Mouse (Mus musculus): Measurements from ENCODE around the gene Pappa.
A peak's percentile ranks its signal among the peaks of the same experiment; 100 is the strongest.

The Pappa gene

GRCm38 (mm10) chr4:65174505-65174904 is 50.5 kb downstream of the Pappa start:
- DNase-seq = no peak

GRCm38 (mm10) chr4:65178146-65178545 is 54.2 kb downstream of the Pappa start:
- DNase-seq = no peak

GRCm38 (mm10) chr4:65187236-65187635 is 63.3 kb downstream of the Pappa start:
- DNase-seq = no peak

DNA sequence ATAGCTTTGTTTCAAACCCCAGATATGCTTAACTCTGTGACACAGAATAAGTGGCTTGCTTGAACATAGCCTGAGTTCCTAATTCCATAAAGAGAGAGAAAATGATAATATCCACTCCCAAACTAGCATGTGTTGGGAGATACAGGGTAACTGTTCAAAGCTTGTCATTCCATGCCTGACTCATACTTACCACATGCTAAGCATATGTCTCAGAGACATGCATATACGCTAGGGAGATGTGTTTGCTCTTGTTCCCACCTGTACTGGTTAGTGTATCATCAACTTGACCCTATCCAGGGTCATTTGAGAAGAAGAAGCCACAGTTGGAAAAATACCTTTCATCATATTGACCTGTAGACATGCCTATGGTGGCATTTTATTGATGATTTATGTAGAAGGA is 63.7 kb downstream of the Pappa start:
- no peak for DNase-seq

GRCm38 (mm10) chr4:65188921-65189485 is 65.0 kb downstream of the Pappa start:
- peak; percentile 41 to 46 for DNase-seq

- DNase-seq = no peak
These were observed 68.8 kb downstream of the Pappa start for GRCm38 (mm10) chr4:65192810-65193209.

DNA sequence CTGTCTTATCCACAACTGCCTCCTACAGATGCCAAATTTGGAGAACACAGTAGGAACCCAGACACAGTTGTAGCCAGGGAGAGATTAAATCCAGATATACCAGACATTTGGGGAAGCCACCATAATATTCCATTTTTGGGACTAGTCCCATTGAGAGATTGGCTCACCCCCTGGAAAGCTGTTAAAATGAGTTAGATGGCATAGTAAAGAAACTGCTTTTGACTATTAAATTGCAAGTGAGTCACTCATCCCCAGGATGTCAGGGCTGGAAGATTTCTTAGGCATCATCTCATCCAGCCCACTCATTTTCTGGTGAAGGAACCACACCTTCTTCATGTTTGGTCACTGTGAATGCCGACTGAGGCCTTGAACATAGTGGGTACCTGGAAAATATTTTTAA is 72.0 kb downstream of the Pappa start:
- no peak for DNase-seq

DNA sequence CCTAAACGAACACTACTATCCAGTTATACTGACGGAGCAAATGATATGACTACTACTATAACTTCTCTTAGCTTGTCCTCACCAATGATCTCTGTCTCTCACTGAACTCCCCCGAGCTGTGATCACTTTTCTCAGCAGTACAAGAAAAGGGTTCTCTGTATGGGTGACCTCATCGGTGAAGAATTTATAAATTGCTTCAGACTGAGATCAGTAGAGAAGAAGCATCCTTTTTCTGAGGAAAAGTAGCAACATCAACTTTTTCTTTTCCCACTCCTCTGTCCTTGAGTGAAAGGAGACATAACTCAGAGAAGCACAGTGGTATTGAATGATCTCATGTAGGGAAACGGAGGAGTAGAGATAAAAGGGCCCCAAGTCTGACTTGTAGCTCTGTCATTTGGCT is 79.7 kb downstream of the Pappa start:
- no peak for DNase-seq

- no peak for DNase-seq
These were observed 81.5 kb downstream of the Pappa start for GRCm38 (mm10) chr4:65205446-65205845.

DNA sequence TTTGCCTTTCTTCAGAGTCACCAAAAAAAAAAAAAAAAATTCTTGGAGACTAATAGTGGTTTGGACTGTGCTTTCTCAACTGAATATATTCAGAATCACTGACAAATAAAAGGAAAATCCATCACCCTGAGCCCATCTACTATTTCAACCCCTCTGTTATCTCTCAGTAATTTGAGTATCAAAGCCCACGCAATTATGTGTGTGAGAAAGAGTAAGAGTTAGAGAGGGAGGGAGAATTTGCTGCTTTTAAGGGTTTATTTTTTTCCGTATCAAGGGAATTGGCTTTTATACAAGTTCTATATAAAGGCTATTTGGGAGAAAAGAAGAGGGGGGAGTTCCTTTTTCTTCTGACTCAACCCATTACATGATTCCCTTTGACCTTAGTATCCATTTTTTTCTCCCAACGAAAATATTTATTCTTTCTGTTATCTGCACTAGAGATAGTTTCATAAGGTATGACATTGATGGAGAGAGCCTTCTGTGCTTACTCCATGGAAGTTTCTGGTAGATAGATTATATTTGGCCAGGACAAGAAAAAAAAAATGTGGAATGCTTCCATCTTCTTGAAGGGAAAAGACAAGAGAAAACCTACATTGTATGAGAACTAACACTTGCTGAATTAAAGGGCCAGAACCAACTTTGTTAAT is 85.5 kb downstream of the Pappa start:
- DNase-seq = no peak

DNA sequence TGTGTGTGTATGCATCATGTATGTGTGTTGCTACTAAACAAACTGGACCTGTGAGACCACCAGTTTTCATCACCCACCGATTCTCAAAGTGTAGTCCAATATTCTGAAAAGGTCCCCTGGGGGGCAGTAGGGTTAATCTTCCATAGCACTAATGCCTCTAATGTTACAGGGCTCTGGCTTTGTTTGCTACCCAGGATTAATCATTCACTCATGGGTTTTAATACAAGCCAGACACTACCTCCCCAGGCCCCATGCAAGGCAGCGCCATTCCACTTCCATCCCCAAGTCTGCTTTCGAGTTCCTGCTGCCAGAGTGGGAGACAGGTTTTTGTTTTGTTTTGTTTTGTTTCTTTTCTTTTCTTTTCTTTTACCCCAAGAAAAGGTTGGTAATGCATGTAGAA is 92.7 kb downstream of the Pappa start:
- DNase-seq = peak; percentile 51 to 70

DNA sequence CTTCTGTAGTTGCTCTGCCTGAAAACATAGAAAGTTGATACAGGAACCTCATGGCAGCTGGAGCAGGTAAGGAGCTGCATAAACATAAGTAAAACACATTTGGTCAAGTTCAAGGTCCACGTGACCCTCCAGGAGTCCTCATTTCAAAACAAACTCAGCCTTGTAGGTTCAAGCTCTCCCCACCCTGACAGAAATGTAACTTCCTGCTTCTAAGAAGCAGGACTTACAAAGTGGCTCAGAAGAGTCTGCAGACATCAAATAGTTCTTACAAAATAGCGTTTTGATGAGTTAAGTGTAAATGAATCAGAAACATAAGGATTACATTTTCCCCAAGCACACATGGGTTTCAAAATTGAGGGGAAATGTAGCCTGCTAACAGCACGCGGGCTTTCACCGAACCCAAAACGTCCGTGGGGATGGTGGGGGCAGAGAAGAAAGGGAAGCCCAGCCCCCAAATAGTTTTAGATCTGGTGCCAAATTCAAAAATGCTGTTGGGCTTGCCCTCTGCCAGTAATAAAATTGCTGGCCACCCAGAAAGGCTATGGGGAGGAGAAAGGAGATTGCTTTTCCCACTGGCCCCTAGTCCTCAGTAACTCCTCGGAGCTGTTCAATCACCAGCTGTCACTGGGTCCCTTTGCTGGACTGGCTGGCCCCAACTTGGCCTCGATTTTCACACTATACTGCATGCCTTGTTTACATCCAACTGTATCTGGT is 93.8 kb downstream of the Pappa start:
- DNase-seq = no peak

GRCm38 (mm10) chr4:65223901-65224300 is 99.9 kb downstream of the Pappa start:
- no peak for DNase-seq

DNA sequence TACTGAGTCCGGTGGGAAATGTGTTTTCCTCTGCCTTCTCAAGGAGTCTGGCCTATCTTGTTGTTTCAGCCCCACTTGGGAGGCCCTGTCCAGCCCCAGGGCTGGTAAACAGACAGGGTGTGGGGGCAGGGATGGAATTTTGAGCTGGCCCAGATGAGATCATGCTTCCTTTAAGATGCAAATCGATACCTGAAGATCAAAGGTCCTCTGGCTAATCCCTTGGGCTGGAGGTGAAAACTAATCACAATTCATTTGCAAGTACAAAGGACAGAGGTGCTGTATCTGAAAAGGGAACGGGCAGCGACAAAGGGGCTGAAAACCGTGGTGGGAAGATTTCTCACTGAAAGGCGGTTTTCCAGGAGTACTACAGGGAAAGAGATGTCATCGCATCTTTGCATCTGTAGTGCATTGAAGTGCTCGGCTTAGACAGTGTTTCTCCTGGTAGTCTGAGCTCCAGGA is 114.6 kb downstream of the Pappa start:
- no peak for DNase-seq

- DNase-seq = no peak
These were observed 118.5 kb downstream of the Pappa start for GRCm38 (mm10) chr4:65242434-65242931.

DNA sequence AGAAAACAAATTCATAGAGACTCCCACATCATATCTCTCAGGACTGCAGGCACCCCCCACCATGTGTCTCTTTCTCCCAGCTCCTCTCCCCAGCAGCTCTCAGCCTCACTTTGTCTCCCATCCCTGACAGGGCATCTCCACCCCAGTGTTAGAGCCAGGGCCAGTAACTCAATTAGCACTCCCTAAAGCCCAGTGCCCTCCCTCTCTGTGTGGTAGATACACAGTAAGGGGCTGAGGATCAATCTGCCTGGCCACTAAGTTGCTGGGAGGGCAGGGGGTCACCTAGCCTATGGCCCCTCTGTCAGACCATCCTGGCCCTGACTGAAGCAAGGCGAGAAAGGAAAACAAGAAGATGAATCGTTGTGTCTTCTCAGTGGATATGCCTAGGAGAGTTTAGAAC is 119.3 kb downstream of the Pappa start:
- DNase-seq = no peak

DNA sequence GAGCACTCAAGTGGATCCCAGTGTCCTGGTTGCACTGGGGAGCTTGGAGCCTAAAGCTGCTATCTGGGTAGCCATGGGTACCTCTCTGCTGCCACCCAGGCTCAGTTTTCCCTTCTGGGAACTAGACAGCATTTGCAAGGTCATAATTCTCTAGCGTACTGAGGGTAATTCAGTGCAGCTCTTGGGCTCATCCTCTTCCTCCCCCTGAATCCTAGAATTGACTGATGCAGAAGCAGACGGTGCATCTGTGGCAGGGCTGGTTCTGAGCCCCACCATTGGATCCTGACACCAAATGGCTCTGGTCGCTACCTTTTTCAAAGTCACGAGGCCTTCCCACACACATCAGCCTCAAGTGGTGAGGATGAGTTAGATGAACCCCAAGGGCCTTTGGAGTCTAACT is 121.0 kb downstream of the Pappa start:
- no peak for DNase-seq

- no peak for DNase-seq
These were observed 121.5 kb downstream of the Pappa start for GRCm38 (mm10) chr4:65245440-65245839.

DNA sequence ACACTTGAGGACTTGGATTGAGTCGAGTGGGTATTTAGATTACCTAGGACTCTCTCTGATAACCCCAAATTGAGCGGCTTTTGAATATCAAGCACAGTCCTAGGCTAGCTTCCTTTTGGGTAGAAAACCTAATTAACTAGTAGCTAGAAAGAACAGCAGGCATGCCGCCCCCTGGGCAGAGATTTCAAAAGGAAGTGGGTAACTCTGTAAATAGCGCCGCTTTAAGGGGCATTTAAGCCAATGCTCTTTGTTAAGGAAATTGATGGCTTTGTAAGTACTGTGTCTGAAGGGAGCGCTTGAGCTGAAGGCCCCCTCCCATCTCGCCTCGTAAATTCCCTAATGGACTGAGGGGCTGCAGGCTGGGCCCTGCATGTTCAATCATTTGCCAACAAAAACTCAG is 128.2 kb downstream of the Pappa start:
- no peak for DNase-seq

DNA sequence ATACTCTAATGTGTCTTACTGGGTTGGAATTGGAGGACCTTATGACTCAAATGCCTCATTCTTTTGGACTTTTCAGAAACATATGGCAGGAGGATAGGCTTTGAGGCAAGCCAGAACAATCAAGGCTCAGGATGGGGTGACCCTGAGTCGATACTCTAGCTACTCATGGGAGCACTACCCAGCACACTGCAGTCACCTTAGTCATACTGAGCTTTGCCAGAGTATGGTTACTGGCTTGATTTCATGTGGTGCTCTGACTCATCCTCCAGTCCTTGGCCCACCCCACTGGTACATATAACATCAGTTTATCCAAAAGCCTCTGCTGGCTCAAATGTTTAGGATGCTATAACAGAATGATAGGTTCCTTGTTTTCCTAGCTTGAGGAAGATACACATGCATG is 130.1 kb downstream of the Pappa start:
- DNase-seq = no peak

DNA sequence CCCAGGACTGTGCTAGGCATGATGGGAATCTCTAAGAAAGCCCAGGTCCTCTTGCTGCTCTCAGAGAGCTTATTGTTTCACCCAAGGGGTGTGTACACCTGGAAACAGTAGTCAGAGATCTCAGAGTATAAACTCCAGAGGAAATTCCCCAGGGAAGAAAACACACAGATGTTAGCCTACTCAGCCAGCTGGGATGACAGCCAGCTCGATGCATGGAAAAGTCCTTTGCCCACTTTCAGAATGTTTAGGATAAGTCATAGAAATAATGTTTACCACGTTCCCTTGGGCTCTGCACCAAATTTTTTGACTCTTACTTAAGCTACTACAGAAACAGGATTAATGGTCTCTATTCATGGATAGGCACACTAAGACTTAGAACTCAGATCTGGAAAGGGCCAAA is 143.1 kb downstream of the Pappa start:
- DNase-seq = no peak

DNA sequence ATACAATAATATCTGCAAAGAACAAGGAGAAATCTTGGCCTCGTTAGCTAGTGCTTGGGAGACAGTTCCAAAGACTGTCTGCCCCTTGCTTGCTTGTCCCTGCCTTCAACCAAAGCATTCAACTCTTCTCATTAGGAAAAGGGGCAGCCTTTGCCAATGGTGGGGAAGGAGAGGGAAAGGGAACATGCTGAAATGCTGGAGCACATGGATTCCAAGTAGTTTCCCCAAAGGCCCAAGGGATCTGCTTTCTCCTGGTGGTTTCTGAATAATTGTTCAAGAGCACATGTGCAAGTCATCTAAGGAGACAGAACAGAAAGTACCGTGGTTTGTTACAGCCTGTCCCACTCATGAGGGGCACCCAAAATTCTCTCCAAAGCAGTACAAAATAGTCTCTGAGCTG is 146.0 kb downstream of the Pappa start:
- DNase-seq = no peak

DNA sequence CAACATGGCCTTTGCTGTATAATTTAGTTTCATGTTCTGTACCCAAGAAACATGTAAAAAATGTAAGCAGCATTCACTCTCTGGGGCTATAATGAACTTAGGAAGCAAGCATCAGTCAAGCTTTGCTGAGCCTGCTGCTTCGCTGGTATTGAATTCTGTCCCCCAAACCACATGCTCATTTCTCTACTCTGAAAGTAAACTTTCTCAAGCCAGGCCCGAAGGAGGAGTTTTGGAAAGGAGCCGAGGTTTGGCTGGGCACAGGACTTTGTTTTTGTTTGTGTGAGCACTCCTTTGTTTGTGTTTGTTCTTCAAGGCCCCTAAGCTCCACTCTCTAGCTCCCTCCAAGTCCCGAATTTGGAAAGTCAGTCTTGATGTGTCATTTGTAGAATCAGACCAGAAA is 148.3 kb downstream of the Pappa start:
- peak; percentile 4 to 11 for DNase-seq

GRCm38 (mm10) chr4:65273299-65273851 is 149.4 kb downstream of the Pappa start:
- no peak for DNase-seq

All from kidney, postnatal 36 days (tissue).